Mouse (Mus musculus) macrophage (primary cell): ENCODE results near the gene Nlgn2. TPM values are rescaled to one million over a fixed set of nuclear protein-coding genes. Genes with fewer than 3 reads are reported as not detected.

Source experiments
- H3K27ac ChIP-seq: fragments of 350-480 bp; formaldehyde crosslinking; 2 replicates; pipeline ENCODE4 v1.9.0; 2021
- H3K36me3 ChIP-seq: fragments of 350-480 bp; formaldehyde crosslinking; 2 replicates; pipeline ENCODE4 v1.9.0; 2021; ENCODE audit errors: inconsistent target
- H3K4me3 ChIP-seq: fragments of 350-480 bp; formaldehyde crosslinking; 2 replicates; pipeline ENCODE4 v1.9.0; 2021; ENCODE audit errors: inconsistent target
- H3K79me2 ChIP-seq: fragments of 350-480 bp; formaldehyde crosslinking; 2 replicates; pipeline ENCODE4 v1.9.0; 2021; ENCODE audit errors: inconsistent target
- WGBS: methylation state at CpG from one replicate; pipeline ENCODE4 v1.1.7; 2026; ENCODE audit warnings: inconsistent platforms; ENCODE audit not compliant: missing documents; 5-methylcytosine and 5-hydroxymethylcytosine counted together
- polyA plus RNA-seq: library from polyadenylated mRNA; stranded (reverse); fragments of 250-400 nt; gene quantifications from 3 replicates; pipeline ENCODE4 v1.2.4, GENCODE M21; 2018; ENCODE audit warnings: inconsistent platforms

Nlgn2 gene
- polyA plus RNA-seq, 1 experiment from 2014 or later, result 0.80 TPM

- peaks cover 14% of the 10 kb centered on the region; the same call in 1 of the 2 replicates for H3K36me3 ChIP-seq
- 77% methylated on average over 23 of the region's 26 CpGs for WGBS
- no peak overlapping the region for H3K27ac ChIP-seq
- H3K79me2 ChIP-seq, result no peaks in the 10 kb centered on the region
- no peak overlapping the region for H3K4me3 ChIP-seq
These were observed 59.9 kb downstream of the Nlgn2 start for GRCm38 (mm10) chr11:69777504-69778257.

DNA sequence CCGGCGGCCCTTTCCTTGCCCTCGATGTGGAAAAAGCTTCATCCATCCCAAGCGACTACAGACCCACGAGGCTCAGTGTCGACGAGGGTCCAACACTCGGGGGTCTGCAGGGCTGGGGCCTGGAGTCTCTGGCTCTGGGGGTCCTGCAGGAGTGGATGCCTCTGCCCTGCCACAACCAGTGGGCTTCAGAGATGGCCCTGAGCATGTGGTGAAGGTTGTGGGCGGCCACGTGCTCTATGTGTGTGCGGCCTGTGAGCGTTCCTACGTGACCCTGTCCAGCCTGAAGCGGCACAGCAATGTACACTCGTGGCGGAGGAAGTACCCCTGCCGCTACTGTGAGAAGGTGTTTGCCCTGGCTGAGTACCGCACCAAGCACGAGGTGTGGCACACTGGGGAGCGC lies 61.1 kb downstream of the Nlgn2 start:
- no peak overlapping the region for H3K4me3 ChIP-seq
- peaks cover 14% of the 10 kb centered on the region; the same call in 1 of the 2 replicates for H3K36me3 ChIP-seq
- no peaks in the 10 kb centered on the region; the same call in 1 of the 2 replicates for H3K79me2 ChIP-seq
- 90% methylated on average over 19 of the region's 20 CpGs for WGBS
- no peak overlapping the region for H3K27ac ChIP-seq

GRCm38 (mm10) chr11:69775716-69776115 lies 61.9 kb downstream of the Nlgn2 start:
- peaks cover 3% of the 10 kb centered on the region for H3K79me2 ChIP-seq
- WGBS, result 93% methylated on average over 10 of the region's 10 CpGs
- peaks cover 14% of the 10 kb centered on the region; the same call in 1 of the 2 replicates for H3K36me3 ChIP-seq
- H3K4me3 ChIP-seq, result no peak overlapping the region
- no peak overlapping the region for H3K27ac ChIP-seq

DNA sequence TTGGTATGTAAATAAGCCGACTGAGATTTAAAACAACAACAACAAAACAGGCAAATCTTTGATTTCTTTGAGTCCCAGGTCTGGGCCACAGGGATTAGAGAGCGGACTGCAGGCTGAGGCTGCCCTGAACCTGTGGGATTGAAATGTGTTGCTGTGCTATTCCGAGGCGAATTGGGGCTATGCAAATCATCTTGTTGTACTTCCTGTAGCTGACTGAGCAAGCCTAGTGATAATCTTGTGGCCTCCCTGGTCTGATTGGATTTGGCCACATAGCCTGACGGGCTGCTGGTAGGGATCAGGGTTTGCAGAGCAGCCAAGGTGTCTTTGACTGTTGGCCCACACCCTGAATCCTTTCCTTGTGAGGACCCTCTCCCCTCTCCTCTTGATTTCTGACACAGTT lies 62.6 kb downstream of the Nlgn2 start:
- WGBS, result 63% methylated on average over 5 of the region's 5 CpGs
- Histone ChIP-seq H3K79me2 (peaks cover 10% of the 10 kb centered on the region), H3K4me3 (no peak overlapping the region), H3K36me3 (peaks cover 14% of the 10 kb centered on the region; the same call in 1 of the 2 replicates), H3K27ac (no peak overlapping the region)

Other genes starting within 250 kb of the Nlgn2 start
- not detected in 3 replicates for gene Atp1b2, start 231.8 kb downstream of the Nlgn2 start, polyA plus RNA-seq
- gene Shbg, start 219.9 kb downstream of the Nlgn2 start, polyA plus RNA-seq, result not detected in 3 replicates
- 1.6 to 2.2 TPM (median 1.6 TPM) in 3 replicates for gene Sat2, start 215.8 kb downstream of the Nlgn2 start, polyA plus RNA-seq
- 36.0 to 36.7 TPM (median 36.3 TPM) in 3 replicates for gene Fxr2, start 204.8 kb downstream of the Nlgn2 start, polyA plus RNA-seq
- gene Sox15, start 182.5 kb downstream of the Nlgn2 start, polyA plus RNA-seq, result 0.46 TPM in 1 of 3 replicates, not detected in the others
- 81.7 to 90.9 TPM (median 89.2 TPM) in 3 replicates for gene Mpdu1, start 175.1 kb downstream of the Nlgn2 start, polyA plus RNA-seq
- 3,562 to 8,261 TPM (median 3,776 TPM) in 3 replicates for gene Cd68, start 171.6 kb downstream of the Nlgn2 start, polyA plus RNA-seq
- 683 to 1,306 TPM (median 693 TPM) in 3 replicates for gene Eif4a1, start 165.4 kb downstream of the Nlgn2 start, polyA plus RNA-seq
- 57.8 to 99.6 TPM (median 77.5 TPM) in 3 replicates for gene Senp3, start 155.7 kb downstream of the Nlgn2 start, polyA plus RNA-seq
- gene Tnfsf13, start 152.0 kb downstream of the Nlgn2 start, polyA plus RNA-seq, result 16.4 to 43.4 TPM (median 40.3 TPM) in 3 replicates
- gene Tnfsf12, start 141.9 kb downstream of the Nlgn2 start, polyA plus RNA-seq, result 89.2 to 140 TPM (median 130 TPM) in 3 replicates
- 25.2 to 36.9 TPM (median 25.5 TPM) in 3 replicates for gene Tnfsfm13, start 141.7 kb downstream of the Nlgn2 start, polyA plus RNA-seq
- 63.4 to 133 TPM (median 79.6 TPM) in 3 replicates for gene Polr2a, start 79.1 kb downstream of the Nlgn2 start, polyA plus RNA-seq
- gene Slc35g3, start 75.8 kb downstream of the Nlgn2 start, polyA plus RNA-seq, result not detected in 3 replicates
- 11.6 to 17.8 TPM (median 12.0 TPM) in 3 replicates for gene Zbtb4, start 71.9 kb downstream of the Nlgn2 start, polyA plus RNA-seq
- not detected in 3 replicates for gene Chrnb1, start 41.8 kb downstream of the Nlgn2 start, polyA plus RNA-seq
- gene Fgf11, start 35.9 kb downstream of the Nlgn2 start, polyA plus RNA-seq, result 0.69 to 2.7 TPM (median 2.3 TPM) in 3 replicates
- gene Tmem102, start 32.2 kb downstream of the Nlgn2 start, polyA plus RNA-seq, result not detected in 3 replicates
- not detected in 3 replicates for gene Gm39566, start 22.5 kb downstream of the Nlgn2 start, polyA plus RNA-seq
- not detected in 3 replicates for gene Spem2, start 19.3 kb downstream of the Nlgn2 start, polyA plus RNA-seq
- not detected in 3 replicates for gene Spem1, start 15.6 kb downstream of the Nlgn2 start, polyA plus RNA-seq
- gene Tmem256, start 730 bp upstream of the Nlgn2 start, polyA plus RNA-seq, result 71.2 to 302 TPM (median 269 TPM) in 3 replicates
- 23.8 to 38.1 TPM (median 36.6 TPM) in 3 replicates for gene Plscr3, start 8.6 kb upstream of the Nlgn2 start, polyA plus RNA-seq
- not detected in 3 replicates for gene Tnk1, start 20.9 kb upstream of the Nlgn2 start, polyA plus RNA-seq
- not detected in 3 replicates for gene Tmem95, start 40.2 kb upstream of the Nlgn2 start, polyA plus RNA-seq
- gene Kctd11, start 43.6 kb upstream of the Nlgn2 start, polyA plus RNA-seq, result 4.3 to 5.6 TPM (median 5.5 TPM) in 3 replicates
- gene Acap1, start 57.8 kb upstream of the Nlgn2 start, polyA plus RNA-seq, result 0.54 to 0.68 TPM (median 0.62 TPM) in 3 replicates
- gene 2810408A11Rik, start 63.2 kb upstream of the Nlgn2 start, polyA plus RNA-seq, result not detected in 3 replicates
- gene Neurl4, start 63.3 kb upstream of the Nlgn2 start, polyA plus RNA-seq, result 14.9 to 19.2 TPM (median 15.6 TPM) in 3 replicates
- 48.3 to 74.1 TPM (median 49.3 TPM) in 3 replicates for gene Gps2, start 76.1 kb upstream of the Nlgn2 start, polyA plus RNA-seq
- 339 to 874 TPM (median 348 TPM) in 3 replicates for gene Eif5a, start 84.2 kb upstream of the Nlgn2 start, polyA plus RNA-seq
- gene Ybx2, start 98.0 kb upstream of the Nlgn2 start, polyA plus RNA-seq, result not detected in 3 replicates
- 0.13 to 0.50 TPM in 2 of 3 replicates, not detected in the other for gene Slc2a4, start 110.4 kb upstream of the Nlgn2 start, polyA plus RNA-seq
- not detected in 3 replicates for gene Cldn7, start 127.0 kb upstream of the Nlgn2 start, polyA plus RNA-seq
- gene Ctdnep1, start 143.4 kb upstream of the Nlgn2 start, polyA plus RNA-seq, result 102 to 235 TPM (median 115 TPM) in 3 replicates
- 29.9 to 51.5 TPM (median 43.1 TPM) in 3 replicates for gene Elp5, start 144.7 kb upstream of the Nlgn2 start, polyA plus RNA-seq
- 791 to 1,264 TPM (median 1,032 TPM) in 3 replicates for gene Gabarap, start 153.4 kb upstream of the Nlgn2 start, polyA plus RNA-seq
- 62.4 to 122 TPM (median 77.3 TPM) in 3 replicates for gene Phf23, start 158.0 kb upstream of the Nlgn2 start, polyA plus RNA-seq
- gene Dvl2, start 162.8 kb upstream of the Nlgn2 start, polyA plus RNA-seq, result 10.8 to 21.7 TPM (median 11.8 TPM) in 3 replicates
- gene Acadvl, start 177.6 kb upstream of the Nlgn2 start, polyA plus RNA-seq, result 31.8 to 39.7 TPM (median 37.2 TPM) in 3 replicates
- gene Dlg4, start 179.2 kb upstream of the Nlgn2 start, polyA plus RNA-seq, result 4.4 to 6.6 TPM (median 4.6 TPM) in 3 replicates
- not detected in 3 replicates for gene Asgr1, start 216.3 kb upstream of the Nlgn2 start, polyA plus RNA-seq